Mouse (Mus musculus) liver, adult 2 months (tissue): ENCODE results near the gene Sox15.

ENCODE experiments used
- CTCF ChIP-seq: fragments of 200-500 bp; IDR thresholded peaks from 2 replicates; pipeline ENCODE4 v1.5.1; 2011; ENCODE audit warnings: low read depth, low read length, control low read depth
- POLR2A ChIP-seq: fragments of 200-500 bp; IDR thresholded peaks from 2 replicates; pipeline ENCODE4 v1.6.1; 2011; ENCODE audit warnings: low read length, control low read depth; ENCODE audit not compliant: insufficient read depth; ENCODE audit errors: extremely low read depth

DNA sequence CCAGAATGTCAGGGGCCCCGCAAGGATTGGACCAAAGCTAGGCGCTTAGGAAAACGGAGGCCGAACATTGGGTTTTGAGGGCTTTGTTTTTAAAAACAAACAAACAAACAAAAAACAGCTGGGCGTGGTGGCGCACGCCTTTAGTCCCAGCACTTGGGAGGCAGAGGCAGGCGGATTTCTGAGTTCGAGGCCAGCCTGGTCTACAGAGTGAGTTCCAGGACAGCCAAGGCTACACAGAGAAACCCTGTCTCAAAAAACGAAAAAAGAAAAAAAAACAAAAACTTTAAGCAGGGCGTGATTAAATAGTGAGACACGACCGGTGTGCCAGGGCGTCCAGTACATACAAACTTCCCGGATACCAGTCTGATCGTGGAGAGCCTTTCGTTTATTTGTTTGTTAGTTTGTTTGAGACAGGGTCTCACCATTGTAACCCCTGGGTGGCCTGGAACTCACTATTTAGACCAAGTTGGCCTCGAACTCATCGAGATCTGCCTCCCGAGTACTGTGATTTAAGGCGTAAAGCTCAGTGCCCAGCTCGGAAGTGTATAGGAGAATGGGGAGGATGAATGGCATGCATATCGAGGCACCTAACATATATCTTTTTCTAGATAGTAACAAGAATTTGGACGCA is 27.2 kb downstream of the Sox15 start:
- TF ChIP-seq CTCF: no peak
- no peak for TF ChIP-seq POLR2A
